Mouse (Mus musculus) midbrain, embryonic 12.5 days (tissue): ENCODE data around the gene Tinagl1. TPM values are rescaled to one million over a fixed set of nuclear protein-coding genes. Genes with fewer than 3 reads are reported as not detected.

Source experiments
- ATAC-seq: fragments of 200-750 bp; cut with Nextera tagmentation; 2 replicates; pipeline ENCODE4 v1.8.0; 2017; ENCODE audit warnings: low read depth, moderate TSS enrichment, moderate library complexity; ENCODE audit not compliant: low FRiP score
- H3K27ac ChIP-seq: fragments of 300-500 bp; sonication (generic); replicated peaks from 2 replicates; pipeline ENCODE4 v1.5.1; 2016; ENCODE audit warnings: mild to moderate bottlenecking
- H3K27me3 ChIP-seq: fragments of 300-500 bp; sonication (generic); 2 replicates; pipeline ENCODE4 v1.6.1; 2016; ENCODE audit warnings: mild to moderate bottlenecking
- H3K36me3 ChIP-seq: fragments of 300-500 bp; sonication (generic); 2 replicates; pipeline ENCODE4 v1.6.1; 2016
- H3K4me1 ChIP-seq: fragments of 300-500 bp; sonication (generic); 2 replicates; pipeline ENCODE4 v1.6.1; 2016
- H3K4me2 ChIP-seq: fragments of 300-500 bp; sonication (generic); replicated peaks from 2 replicates; pipeline ENCODE4 v1.6.1; 2016; ENCODE audit warnings: mild to moderate bottlenecking, moderate library complexity
- H3K4me3 ChIP-seq: fragments of 300-500 bp; sonication (generic); 2 replicates; pipeline ENCODE4 v1.5.1; 2016; ENCODE audit warnings: mild to moderate bottlenecking
- H3K9ac ChIP-seq: fragments of 300-500 bp; sonication (generic); replicated peaks from 2 replicates; pipeline ENCODE4 v1.6.1; 2016; ENCODE audit warnings: mild to moderate bottlenecking, moderate library complexity
- H3K9me3 ChIP-seq: fragments of 300-500 bp; sonication (generic); 2 replicates; pipeline ENCODE4 v1.6.1; 2016; ENCODE audit warnings: mild to moderate bottlenecking
- WGBS: fragments of 180-500 bp; shearing (Covaris S2); methylation state at CpG from one replicate; pipeline ENCODE4 v1.1.7; 2016; 5-methylcytosine and 5-hydroxymethylcytosine counted together
- polyA plus RNA-seq: library from polyadenylated mRNA; unstranded; fragments of >200 nt; fragmentation: Nextera tagmentation; extraction: Ambion mirVana; gene quantifications from 2 replicates; pipeline ENCODE4 v1.2.1, GENCODE M21; 2016

Gene Tinagl1
- polyA plus RNA-seq, 1 experiment from 2014 or later = 7.9 TPM

- no peak for ATAC-seq
- Histone ChIP-seq H3K4me1 (no peaks in the 10 kb centered on the region), H3K4me2 (no peak overlapping the region), H3K9ac (no peak overlapping the region), H3K27me3 (peaks cover 13% of the 10 kb centered on the region), H3K9me3 (no peaks in the 10 kb centered on the region), H3K27ac (no peak overlapping the region), H3K36me3 (peaks cover 16% of the 10 kb centered on the region), H3K4me3 (no peak overlapping the region)
- 82% methylated on average over 7 of the region's 7 CpGs for WGBS
Observed at GRCm38 (mm10) chr4:130131448-130132105, 43.3 kb downstream of the Tinagl1 start.

- no peak overlapping the region for H3K4me3 ChIP-seq
- H3K9ac ChIP-seq = no peak overlapping the region
- ATAC-seq = no peak
- H3K27ac ChIP-seq = no peak overlapping the region
- H3K27me3 ChIP-seq = peaks cover 7% of the 10 kb centered on the region; the same call in 1 of the 2 replicates
- no peak overlapping the region for H3K4me2 ChIP-seq
- 49% methylated on average over 13 of the region's 13 CpGs for WGBS
- H3K4me1 ChIP-seq = no peaks in the 10 kb centered on the region
- H3K36me3 ChIP-seq = peaks cover 24% of the 10 kb centered on the region
- H3K9me3 ChIP-seq = no peaks in the 10 kb centered on the region
Observed at GRCm38 (mm10) chr4:130130641-130131350, 44.1 kb downstream of the Tinagl1 start.

GRCm38 (mm10) chr4:130130082-130130481 is 44.8 kb downstream of the Tinagl1 start:
- H3K4me2 ChIP-seq = no peak overlapping the region
- H3K9ac ChIP-seq = no peak overlapping the region
- H3K27me3 ChIP-seq = peaks cover 3% of the 10 kb centered on the region; the same call in 1 of the 2 replicates
- H3K4me1 ChIP-seq = no peaks in the 10 kb centered on the region
- H3K9me3 ChIP-seq = no peaks in the 10 kb centered on the region
- peaks cover 31% of the 10 kb centered on the region for H3K36me3 ChIP-seq
- H3K27ac ChIP-seq = no peak overlapping the region
- WGBS = 79% methylated on average over 10 of the region's 10 CpGs
- ATAC-seq = no peak
- H3K4me3 ChIP-seq = no peak overlapping the region

GRCm38 (mm10) chr4:130128907-130129306 is 46.0 kb downstream of the Tinagl1 start:
- Histone ChIP-seq H3K27me3 (peaks cover 3% of the 10 kb centered on the region; the same call in 1 of the 2 replicates), H3K9me3 (no peaks in the 10 kb centered on the region), H3K4me1 (no peaks in the 10 kb centered on the region), H3K4me2 (no peak overlapping the region), H3K36me3 (peaks cover 43% of the 10 kb centered on the region), H3K9ac (no peak overlapping the region), H3K4me3 (no peak overlapping the region), H3K27ac (no peak overlapping the region)
- 91% methylated on average over 5 of the region's 5 CpGs for WGBS
- no peak for ATAC-seq

- Histone ChIP-seq H3K36me3 (peaks cover 69% of the 10 kb centered on the region), H3K4me2 (no peak overlapping the region), H3K27ac (no peak overlapping the region), H3K27me3 (peaks cover 3% of the 10 kb centered on the region; the same call in 1 of the 2 replicates), H3K4me3 (no peak overlapping the region), H3K4me1 (no peaks in the 10 kb centered on the region), H3K9ac (no peak overlapping the region), H3K9me3 (no peaks in the 10 kb centered on the region)
- 75% methylated on average over 5 of the region's 5 CpGs for WGBS
- ATAC-seq = no peak
Observed at GRCm38 (mm10) chr4:130125935-130126334, 49.0 kb downstream of the Tinagl1 start.

- Histone ChIP-seq H3K4me1 (no peaks in the 10 kb centered on the region), H3K27ac (no peak overlapping the region), H3K9ac (no peak overlapping the region), H3K9me3 (no peaks in the 10 kb centered on the region), H3K36me3 (peaks cover 69% of the 10 kb centered on the region), H3K4me3 (no peak overlapping the region), H3K4me2 (no peak overlapping the region), H3K27me3 (no peaks in the 10 kb centered on the region)
- no peak for ATAC-seq
- 91% methylated on average over 6 of the region's 6 CpGs for WGBS
Observed at GRCm38 (mm10) chr4:130125164-130125563, 49.8 kb downstream of the Tinagl1 start.

GRCm38 (mm10) chr4:130124110-130124509 is 50.8 kb downstream of the Tinagl1 start:
- 88% methylated on average over 4 of the region's 4 CpGs for WGBS
- H3K4me1 ChIP-seq = no peaks in the 10 kb centered on the region
- no peaks in the 10 kb centered on the region for H3K9me3 ChIP-seq
- no peak for ATAC-seq
- H3K4me2 ChIP-seq = no peak overlapping the region
- H3K36me3 ChIP-seq = peaks cover 69% of the 10 kb centered on the region
- no peak overlapping the region for H3K4me3 ChIP-seq
- H3K9ac ChIP-seq = no peak overlapping the region
- no peaks in the 10 kb centered on the region for H3K27me3 ChIP-seq
- no peak overlapping the region for H3K27ac ChIP-seq

- Histone ChIP-seq H3K36me3 (peaks cover 67% of the 10 kb centered on the region), H3K27ac (no peak overlapping the region), H3K27me3 (no peaks in the 10 kb centered on the region), H3K4me3 (no peak overlapping the region), H3K9me3 (no peaks in the 10 kb centered on the region), H3K4me1 (no peaks in the 10 kb centered on the region), H3K9ac (no peak overlapping the region), H3K4me2 (no peak overlapping the region)
- WGBS = 87% methylated on average over 5 of the region's 5 CpGs
- no peak for ATAC-seq
Observed at GRCm38 (mm10) chr4:130123020-130123419, 51.9 kb downstream of the Tinagl1 start.

- Histone ChIP-seq H3K4me3 (no peak overlapping the region), H3K27ac (no peak overlapping the region), H3K9ac (no peak overlapping the region), H3K4me2 (no peak overlapping the region), H3K9me3 (no peaks in the 10 kb centered on the region), H3K27me3 (no peaks in the 10 kb centered on the region), H3K4me1 (no peaks in the 10 kb centered on the region), H3K36me3 (peaks cover 53% of the 10 kb centered on the region)
- ATAC-seq = no peak
- 72% methylated on average over 8 of the region's 8 CpGs for WGBS
Observed at GRCm38 (mm10) chr4:130121560-130121959, 53.4 kb downstream of the Tinagl1 start.

GRCm38 (mm10) chr4:130120752-130121151 is 54.2 kb downstream of the Tinagl1 start:
- no peaks in the 10 kb centered on the region for H3K4me1 ChIP-seq
- ATAC-seq = no peak
- H3K4me3 ChIP-seq = no peak overlapping the region
- H3K36me3 ChIP-seq = peaks cover 45% of the 10 kb centered on the region
- H3K4me2 ChIP-seq = no peak overlapping the region
- 75% methylated on average over 4 of the region's 4 CpGs for WGBS
- H3K27ac ChIP-seq = no peak overlapping the region
- H3K9ac ChIP-seq = no peak overlapping the region
- no peaks in the 10 kb centered on the region for H3K9me3 ChIP-seq
- no peaks in the 10 kb centered on the region for H3K27me3 ChIP-seq
